Mouse (Mus musculus) CH12.LX (cell line): ENCODE results near the gene Fat3. TPM values are rescaled to one million over a fixed set of nuclear protein-coding genes. Genes with fewer than 3 reads are reported as not detected.

Experiments used
- DNase-seq: peaks from one replicate; pipeline ENCODE4 v3.0.0-alpha.2; 2013; ENCODE audit errors: extremely low read depth
- H3K27ac ChIP-seq: 2 replicates; pipeline ENCODE4 v1.5.1; 2012; ENCODE audit warnings: low read depth, mild to moderate bottlenecking, control low read depth, moderate library complexity; ENCODE audit not compliant: insufficient read depth
- H3K27me3 ChIP-seq: replicated peaks from 2 replicates; pipeline ENCODE3; 2012; ENCODE audit warnings: inconsistent platforms
- H3K36me3 ChIP-seq, 2 experiments: replicated peaks in 1 of 2; 2 replicates each; pipeline versions ENCODE3 to v1.6.1; 2012; ENCODE audit warnings: inconsistent platforms in 1 of 2, low read length in 1 of 2, mild to moderate bottlenecking in 1 of 2, mixed read lengths in 1 of 2, moderate library complexity in 1 of 2; ENCODE audit not compliant: control insufficient read depth in 1 of 2, insufficient read depth in 1 of 2
- H3K4me1 ChIP-seq, 2 experiments: 2 replicates each; pipeline ENCODE4 v1.6.1; 2012; ENCODE audit warnings: inconsistent platforms in 1 of 2, moderate library complexity in 1 of 2; ENCODE audit not compliant: insufficient read depth in 2 of 2, control insufficient read depth in 1 of 2
- H3K4me2 ChIP-seq: 2 replicates; pipeline ENCODE4 v1.6.1; 2012; ENCODE audit warnings: low read depth, mild to moderate bottlenecking, control low read depth; ENCODE audit not compliant: poor library complexity, insufficient read depth, severe bottlenecking
- H3K4me3 ChIP-seq, 3 experiments: fragments of 150-350 bp in 1 of 3; sonication (generic) in 1 of 3; replicated peaks in 1 of 3; 2 replicates each; pipeline versions ENCODE3 to v1.5.1; 2011 to 2012; ENCODE audit warnings: low read depth in 2 of 3, low read length in 2 of 3, mild to moderate bottlenecking in 2 of 3, moderate library complexity in 2 of 3, control low read depth in 1 of 3, improper control_type of control experiment in 1 of 3, inconsistent platforms in 1 of 3, mixed read lengths in 1 of 3; ENCODE audit not compliant: poor library complexity in 1 of 3
- H3K79me2 ChIP-seq: replicated peaks from 2 replicates; pipeline ENCODE4 v1.6.1; 2012; ENCODE audit warnings: mild to moderate bottlenecking, moderate library complexity; ENCODE audit not compliant: control insufficient read depth, poor library complexity, insufficient read depth, severe bottlenecking; ENCODE audit errors: extremely low read depth
- H3K9ac ChIP-seq: 2 replicates; pipeline ENCODE4 v1.6.1; 2012; ENCODE audit warnings: low read depth, mild to moderate bottlenecking, control low read depth, moderate library complexity; ENCODE audit not compliant: insufficient read depth
- H3K9me3 ChIP-seq: replicated peaks from 2 replicates; pipeline ENCODE3; 2012; ENCODE audit warnings: low read length, inconsistent platforms, mixed read lengths
- BHLHE40 ChIP-seq: IDR thresholded peaks from 2 replicates; pipeline ENCODE4 v1.6.1; 2011; ENCODE audit warnings: mild to moderate bottlenecking, low read depth, low read length, improper control_type of control experiment
- CHD2 ChIP-seq: IDR thresholded peaks from 2 replicates; pipeline ENCODE4 v1.6.1; 2011; ENCODE audit warnings: low read length, improper control_type of control experiment
- CTCF ChIP-seq, 2 experiments: IDR thresholded peaks in 1 of 2; conservative IDR thresholded peaks in 1 of 2; 2 replicates each; pipeline ENCODE4 v1.5.1; 2011 to 2012; ENCODE audit warnings: low read depth in 2 of 2, low read length in 2 of 2, improper control_type of control experiment in 1 of 2, inconsistent platforms in 1 of 2, mild to moderate bottlenecking in 1 of 2, moderate library complexity in 1 of 2
- E2F4 ChIP-seq: IDR thresholded peaks from 2 replicates; pipeline ENCODE4 v1.6.1; 2011; ENCODE audit warnings: low read depth, low read length, improper control_type of control experiment; ENCODE audit not compliant: insufficient replicate concordance
- ETS1 ChIP-seq: conservative IDR thresholded peaks from 2 replicates; pipeline ENCODE4 v1.6.1; 2012; ENCODE audit warnings: low read depth, mild to moderate bottlenecking, inconsistent platforms, low read length, improper control_type of control experiment, moderate library complexity
- HCFC1 ChIP-seq: IDR thresholded peaks from 2 replicates; pipeline ENCODE4 v1.6.1; 2012; ENCODE audit warnings: low read depth, mild to moderate bottlenecking, inconsistent platforms, low read length, improper control_type of control experiment
- JUND ChIP-seq: conservative IDR thresholded peaks from 2 replicates; pipeline ENCODE4 v1.6.1; 2011; ENCODE audit warnings: low read depth, low read length, improper control_type of control experiment
- KAT2A ChIP-seq: IDR thresholded peaks from 2 replicates; pipeline ENCODE4 v1.6.1; 2012; ENCODE audit warnings: low read length, improper control_type of control experiment, inconsistent platforms; ENCODE audit not compliant: insufficient replicate concordance
- MAFK ChIP-seq: IDR thresholded peaks from 2 replicates; pipeline ENCODE4 v1.6.1; 2011; ENCODE audit warnings: low read length, improper control_type of control experiment; ENCODE audit not compliant: insufficient replicate concordance
- MAX ChIP-seq: IDR thresholded peaks from 2 replicates; pipeline ENCODE4 v1.6.1; 2011; ENCODE audit warnings: low read length, improper control_type of control experiment
- MAZ ChIP-seq: IDR thresholded peaks from 2 replicates; pipeline ENCODE4 v1.6.1; 2012; ENCODE audit warnings: low read depth, mild to moderate bottlenecking, inconsistent platforms, low read length, improper control_type of control experiment, moderate library complexity
- PAX5 ChIP-seq: IDR thresholded peaks from 2 replicates; pipeline ENCODE4 v1.6.1; 2012; ENCODE audit warnings: low read length, inconsistent platforms, mixed read lengths
- SMC3 ChIP-seq: IDR thresholded peaks from 2 replicates; pipeline ENCODE4 v1.6.1; 2011; ENCODE audit warnings: low read depth, low read length, improper control_type of control experiment
- TBP ChIP-seq: conservative IDR thresholded peaks from 2 replicates; pipeline ENCODE4 v1.6.1; 2011; ENCODE audit warnings: low read depth, low read length, improper control_type of control experiment
- USF1 ChIP-seq: IDR thresholded peaks from 2 replicates; pipeline ENCODE4 v1.6.1; 2014; ENCODE audit warnings: low read depth, mild to moderate bottlenecking, inconsistent platforms, low read length, improper control_type of control experiment
- ZMIZ1 ChIP-seq: IDR thresholded peaks from 2 replicates; pipeline ENCODE4 v1.6.1; 2012; ENCODE audit warnings: low read depth, mild to moderate bottlenecking, inconsistent platforms, low read length, improper control_type of control experiment
- ZNF384 ChIP-seq: IDR thresholded peaks from 2 replicates; pipeline ENCODE4 v1.6.1; 2012; ENCODE audit warnings: low read depth, low read length, improper control_type of control experiment, inconsistent platforms
- dilution Hi-C: fragments of 300-500 bp; cut with MboI; formaldehyde crosslinking; loops from 2 replicates; pipeline ENCODE4 v1.14.3; 2020; ENCODE audit warnings: low sequenced_read_pairs; ENCODE audit not compliant: extremely low pct_unique_long_range_greater_than_20kb, extremely low pct_ligation_motif_present
- in situ Hi-C: fragments of 300-500 bp; cut with MboI; formaldehyde crosslinking; loops from 3 replicates; pipeline ENCODE4 v1.14.3; 2019; ENCODE audit warnings: low sequenced_read_pairs, low pct_ligation_motif_present, low pct_unique_long_range_greater_than_20kb, mixed read lengths
- polyA plus RNA-seq: library from polyadenylated mRNA; unstranded; fragments of >175 nt; gene quantifications from 2 replicates; pipeline ENCODE4 v1.2.1, GENCODE M21; 2012; ENCODE audit warnings: low read depth; ENCODE audit not compliant: insufficient read length
- total RNA-seq, 2 experiments: library from RNA; depleted of rRNA; stranded (reverse); fragments of 300-350 nt in 1 of 2; fragments of >200 nt in 1 of 2; gene quantifications; 2 replicates each; pipeline ENCODE4 v1.2.3; 2012 to 2014

Fat3 gene
- total and polyA plus RNA-seq, 3 experiments: 0.03 to 0.07 TPM; not detected in 1

DNA sequence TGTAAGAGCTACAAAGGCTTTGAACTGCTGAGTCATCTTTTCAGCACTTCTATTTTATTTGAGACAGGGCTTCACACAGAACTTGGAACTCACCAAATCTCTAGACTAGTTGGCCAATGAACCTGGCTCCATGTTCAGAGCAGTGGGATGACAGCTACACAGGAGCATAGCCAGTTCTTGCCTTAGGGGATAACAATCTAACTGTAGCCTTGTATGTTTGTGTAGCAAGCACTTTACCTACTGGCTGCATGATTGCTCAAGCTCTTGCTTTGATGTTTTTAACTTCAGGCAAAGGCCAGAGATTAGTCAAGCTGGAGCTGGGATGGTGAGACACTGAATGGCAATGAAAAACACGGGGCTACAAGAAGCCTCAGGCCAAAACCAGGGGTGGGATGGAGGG lies 146.2 kb downstream of the Fat3 start:
- no peak overlapping the region for H3K4me3 ChIP-seq
- TF ChIP-seq MAFK (0 out of 2 replicates have a peak, but pooled peaks have one; percentile 37), HCFC1 (no peak)
- no peaks in the 10 kb centered on the region for H3K27me3 ChIP-seq
- no peaks in the 10 kb centered on the region for H3K36me3 ChIP-seq
- H3K9ac ChIP-seq: no peak overlapping the region
- no peaks in the 10 kb centered on the region for H3K79me2 ChIP-seq
- no peak for DNase-seq
- no peaks in the 10 kb centered on the region for H3K9me3 ChIP-seq
- H3K4me2 ChIP-seq: no peak overlapping the region
- in situ Hi-C loops: no loop called here
- dilution Hi-C loops: no loop called here
- H3K4me1 ChIP-seq: peaks cover 0 to 10% of the 10 kb centered on the region in 2 experiments; a peak in 2 of 4 replicates
- H3K27ac ChIP-seq: no peak overlapping the region

DNA sequence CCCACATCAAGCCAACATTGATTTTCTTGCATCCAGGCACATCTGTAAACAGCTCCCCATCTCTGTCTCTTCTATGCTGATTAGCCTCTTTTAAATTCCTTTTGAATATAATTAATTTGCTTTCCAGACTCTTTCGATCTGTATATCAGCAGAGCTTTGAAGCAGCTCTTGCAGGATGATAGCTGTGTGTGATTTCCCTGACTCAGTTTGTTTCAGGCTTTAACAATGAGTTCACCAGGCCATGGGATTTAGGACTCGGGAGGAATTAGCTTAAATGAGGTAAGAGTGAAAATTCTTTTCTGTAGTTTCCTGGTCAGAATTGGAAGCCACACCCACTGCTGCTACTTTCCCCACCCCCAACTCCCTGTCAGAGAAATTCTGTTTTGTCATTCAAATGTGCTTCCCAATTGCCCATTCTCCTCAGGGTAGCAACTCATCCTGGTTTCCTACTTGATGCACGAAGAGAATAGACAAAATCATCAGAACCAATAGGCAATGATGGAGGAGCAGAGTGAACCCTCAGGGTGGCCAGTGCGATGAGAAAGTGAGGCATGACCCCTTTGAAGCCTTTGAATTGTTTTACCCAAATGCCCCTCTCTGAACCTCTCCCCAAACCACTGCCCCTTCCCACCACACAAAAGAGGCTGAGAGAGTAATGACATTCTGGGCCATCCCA lies 147.9 kb downstream of the Fat3 start:
- no peak for DNase-seq

GRCm38 (mm10) chr9:16352486-16353048 lies 148.5 kb downstream of the Fat3 start:
- Histone ChIP-seq H3K27me3 (no peaks in the 10 kb centered on the region), H3K4me2 (peak overlapping the region; percentile 21; the same call in 1 of the 2 replicates), H3K27ac (no peak overlapping the region), H3K4me1 (0 out of 4 replicates have a peak, but pooled peaks cover 0 to under 1% of the 10 kb centered on the region in 2 experiments), H3K36me3 (no peaks in the 10 kb centered on the region), H3K9ac (no peak overlapping the region), H3K4me3 (no peak overlapping the region), H3K79me2 (no peaks in the 10 kb centered on the region), H3K9me3 (no peaks in the 10 kb centered on the region)
- DNase-seq: no peak
- in situ Hi-C loops: no loop called here
- no peak for TF ChIP-seq MAZ
- TF ChIP-seq MAX: no peak
- no peak for TF ChIP-seq BHLHE40
- no peak for TF ChIP-seq JUND
- no peak for TF ChIP-seq ETS1
- TF ChIP-seq ZMIZ1: no peak
- no peak for TF ChIP-seq TBP
- no peak for TF ChIP-seq MAFK
- no peak for TF ChIP-seq CHD2
- TF ChIP-seq E2F4: no peak
- TF ChIP-seq SMC3: no peak
- no peak for TF ChIP-seq KAT2A
- no peak for TF ChIP-seq USF1
- TF ChIP-seq CTCF (conservative IDR thresholded peaks at IDR 0.05 in 1 of 2, IDR thresholded peaks at IDR 0.05 in 1 of 2; ENCODE audit: low read depth in 2 of 2, low read length in 2 of 2): no peak
- dilution Hi-C loops: no loop called here

More for the DNA sequence above, 147.9 kb downstream of the Fat3 start:
- dilution Hi-C loops: no loop called here
- H3K4me2 ChIP-seq: peak overlapping the region; percentile 21
- no peaks in the 10 kb centered on the region for H3K79me2 ChIP-seq
- in situ Hi-C loops: no loop called here
- TF ChIP-seq CTCF (conservative IDR thresholded peaks at IDR 0.05 in 1 of 2, IDR thresholded peaks at IDR 0.05 in 1 of 2; ENCODE audit: low read depth in 2 of 2, low read length in 2 of 2) (no peak), ZNF384 (no peak), PAX5 (no peak)
- H3K27ac ChIP-seq: no peak overlapping the region
- no peak overlapping the region for H3K4me3 ChIP-seq
- H3K36me3 ChIP-seq: no peaks in the 10 kb centered on the region
- H3K9me3 ChIP-seq: no peaks in the 10 kb centered on the region
- no peaks in the 10 kb centered on the region for H3K27me3 ChIP-seq
- H3K4me1 ChIP-seq: peaks cover 0 to 6% of the 10 kb centered on the region in 2 experiments; a peak in 2 of 4 replicates
- H3K9ac ChIP-seq: no peak overlapping the region
